Mouse (Mus musculus) hindbrain, embryonic 11.5 days (tissue): ENCODE results near the gene Scn8a. TPM values are rescaled to one million over a fixed set of nuclear protein-coding genes. Genes with fewer than 3 reads are reported as not detected.

Experiments
- ATAC-seq: fragments of 200-750 bp; cut with Nextera tagmentation; 2 replicates; pipeline ENCODE4 v1.8.0; 2017; ENCODE audit warnings: mild to moderate bottlenecking, moderate TSS enrichment, moderate library complexity; ENCODE audit not compliant: low FRiP score
- DNase-seq: peaks from one replicate; pipeline ENCODE4 v3.0.0-alpha.2; 2015; ENCODE audit warnings: low spot score
- H3K27ac ChIP-seq: fragments of 300-500 bp; sonication (generic); 2 replicates; pipeline ENCODE4 v1.5.1; 2014; ENCODE audit warnings: mild to moderate bottlenecking, low read depth, low read length
- H3K27me3 ChIP-seq: fragments of 300-500 bp; sonication (generic); 2 replicates; pipeline ENCODE4 v1.6.1; 2014; ENCODE audit warnings: mild to moderate bottlenecking, low read length, moderate library complexity, mixed read lengths; ENCODE audit not compliant: control insufficient read depth, insufficient read depth
- H3K36me3 ChIP-seq: fragments of 300-500 bp; sonication (generic); 2 replicates; pipeline ENCODE4 v1.6.1; 2014; ENCODE audit warnings: mild to moderate bottlenecking, low read length, moderate library complexity, mixed read lengths; ENCODE audit not compliant: control insufficient read depth, insufficient read depth
- H3K4me1 ChIP-seq: fragments of 300-500 bp; sonication (generic); replicated peaks from 2 replicates; pipeline ENCODE4 v1.6.1; 2014; ENCODE audit warnings: low read length, mixed read lengths; ENCODE audit not compliant: control insufficient read depth, insufficient read depth
- H3K4me2 ChIP-seq: fragments of 300-500 bp; sonication (generic); replicated peaks from 2 replicates; pipeline ENCODE4 v1.6.1; 2014; ENCODE audit warnings: mild to moderate bottlenecking, low read depth, low read length
- H3K4me3 ChIP-seq: fragments of 300-500 bp; sonication (generic); 2 replicates; pipeline ENCODE4 v1.5.1; 2014; ENCODE audit warnings: low read depth, low read length
- H3K9ac ChIP-seq: fragments of 300-500 bp; sonication (generic); 2 replicates; pipeline ENCODE4 v1.6.1; 2014; ENCODE audit warnings: low read depth, low read length
- H3K9me3 ChIP-seq: fragments of 300-500 bp; sonication (generic); 2 replicates; pipeline ENCODE4 v1.6.1; 2016; ENCODE audit warnings: low read length; ENCODE audit not compliant: control insufficient read depth
- WGBS: fragments of 180-500 bp; shearing (Covaris S2); extraction: QIAGEN DNeasy Blood & Tissue Kit; methylation state at CpG from one replicate; pipeline ENCODE4 v1.1.7; 2014; 5-methylcytosine and 5-hydroxymethylcytosine counted together
- polyA plus RNA-seq: library from polyadenylated mRNA; unstranded; fragments of >200 nt; fragmentation: Nextera tagmentation; extraction: Ambion mirVana; gene quantifications from 2 replicates; pipeline ENCODE4 v1.2.1, GENCODE M21; 2014

The Scn8a gene
- polyA plus RNA-seq, 1 experiment from 2014 or later: 16.4 TPM

- no peak overlapping the region for H3K9ac ChIP-seq
- H3K4me2 ChIP-seq: no peak overlapping the region
- H3K27ac ChIP-seq: no peak overlapping the region
- ATAC-seq (no peak), DNase-seq (peak; percentile 85)
- WGBS: 27% methylated on average over 6 of the region's 6 CpGs
- no peaks in the 10 kb centered on the region; the same call in 1 of the 2 replicates for H3K36me3 ChIP-seq
- H3K4me3 ChIP-seq: no peak overlapping the region
- no peaks in the 10 kb centered on the region for H3K9me3 ChIP-seq
- H3K27me3 ChIP-seq: peaks cover 29% of the 10 kb centered on the region
- H3K4me1 ChIP-seq: peaks cover 11% of the 10 kb centered on the region
Measured at GRCm38 (mm10) chr15:101042613-101043012, 173.0 kb downstream of the Scn8a start.

GRCm38 (mm10) chr15:101044531-101044930 is 174.9 kb downstream of the Scn8a start:
- Histone ChIP-seq H3K36me3 (no peaks in the 10 kb centered on the region; the same call in 1 of the 2 replicates), H3K9me3 (no peaks in the 10 kb centered on the region), H3K27ac (no peak overlapping the region), H3K4me1 (peaks cover 11% of the 10 kb centered on the region), H3K9ac (no peak overlapping the region), H3K4me3 (no peak overlapping the region), H3K27me3 (peaks cover 26% of the 10 kb centered on the region), H3K4me2 (no peak overlapping the region)
- ATAC-seq (no peak), DNase-seq (no peak)
- WGBS: 41% methylated on average over 6 of the region's 6 CpGs

GRCm38 (mm10) chr15:101046039-101046526 is 176.4 kb downstream of the Scn8a start:
- peaks cover 9% of the 10 kb centered on the region for H3K4me1 ChIP-seq
- peak overlapping the region; percentile 99 for H3K4me2 ChIP-seq
- no peak overlapping the region for H3K27ac ChIP-seq
- no peak for ATAC-seq
- peaks cover 24% of the 10 kb centered on the region for H3K27me3 ChIP-seq
- H3K4me3 ChIP-seq: peak overlapping the region; percentile 41
- no peak for DNase-seq
- H3K9ac ChIP-seq: peak overlapping the region; percentile 66
- H3K9me3 ChIP-seq: no peaks in the 10 kb centered on the region
- 1% methylated on average over 42 of the region's 43 CpGs for WGBS
- no peaks in the 10 kb centered on the region for H3K36me3 ChIP-seq

GRCm38 (mm10) chr15:101046527-101047193 is 177.0 kb downstream of the Scn8a start:
- Histone ChIP-seq H3K4me3 (peak overlapping the region; percentile 41), H3K4me2 (peak overlapping the region; percentile 99), H3K27ac (no peak overlapping the region), H3K4me1 (peaks cover 10% of the 10 kb centered on the region), H3K36me3 (no peaks in the 10 kb centered on the region), H3K9me3 (no peaks in the 10 kb centered on the region), H3K27me3 (peaks cover 24% of the 10 kb centered on the region), H3K9ac (peak overlapping the region; percentile 66)
- DNase-seq: no peak
- under 1% methylated on average over 69 of the region's 77 CpGs for WGBS
- peak; percentile 46 for ATAC-seq

- ATAC-seq (no peak), DNase-seq (no peak)
- peaks cover 24% of the 10 kb centered on the region for H3K27me3 ChIP-seq
- peak within 1 kb of the TSS; percentile 41 for H3K4me3 ChIP-seq
- no peaks in the 10 kb centered on the region for H3K9me3 ChIP-seq
- peak within 1 kb of the TSS; percentile 99 for H3K4me2 ChIP-seq
- H3K27ac ChIP-seq: no peak within 1 kb of the TSS
- WGBS: under 1% methylated on average over 23 of the region's 23 CpGs
- no peaks in the 10 kb centered on the region for H3K36me3 ChIP-seq
- peaks cover 11% of the 10 kb centered on the region for H3K4me1 ChIP-seq
- H3K9ac ChIP-seq: peak within 1 kb of the TSS; percentile 66
Measured at GRCm38 (mm10) chr15:101047194-101047555, 177.5 kb downstream of the Scn8a start, which contains the start of gene Gm47841. TSS of gene Gm47841 (minus strand) at chr15:101047397.

GRCm38 (mm10) chr15:101048338-101048896 is 178.8 kb downstream of the Scn8a start:
- ATAC-seq (no peak), DNase-seq (no peak)
- Histone ChIP-seq H3K27ac (no peak overlapping the region), H3K4me3 (no peak overlapping the region), H3K36me3 (peaks cover 3% of the 10 kb centered on the region; the same call in 1 of the 2 replicates), H3K4me2 (no peak overlapping the region), H3K27me3 (peaks cover 30% of the 10 kb centered on the region), H3K4me1 (peaks cover 23% of the 10 kb centered on the region), H3K9me3 (no peaks in the 10 kb centered on the region), H3K9ac (no peak overlapping the region)
- WGBS: 56% methylated on average over 5 of the region's 5 CpGs

GRCm38 (mm10) chr15:101051869-101052268 is 182.2 kb downstream of the Scn8a start:
- no peak overlapping the region for H3K4me3 ChIP-seq
- H3K4me1 ChIP-seq: peaks cover 30% of the 10 kb centered on the region
- H3K27me3 ChIP-seq: peaks cover 19% of the 10 kb centered on the region
- 0 out of 2 replicates have a peak, but pooled peaks have one; percentile 28 for ATAC-seq
- H3K27ac ChIP-seq: peak overlapping the region; percentile 68; the same call in 1 of the 2 replicates
- no peak for DNase-seq
- no peaks in the 10 kb centered on the region for H3K9me3 ChIP-seq
- H3K4me2 ChIP-seq: no peak overlapping the region
- 27% methylated on average over 10 of the region's 10 CpGs for WGBS
- 0 out of 2 replicates have a peak overlapping the region, but pooled peaks have one; percentile 27 for H3K9ac ChIP-seq
- H3K36me3 ChIP-seq: peaks cover 3% of the 10 kb centered on the region; the same call in 1 of the 2 replicates

GRCm38 (mm10) chr15:101052560-101053501 is 183.2 kb downstream of the Scn8a start:
- peaks cover 3% of the 10 kb centered on the region; the same call in 1 of the 2 replicates for H3K36me3 ChIP-seq
- H3K27me3 ChIP-seq: peaks cover 19% of the 10 kb centered on the region
- H3K9me3 ChIP-seq: no peaks in the 10 kb centered on the region
- DNase-seq: peak; percentile 79
- peak overlapping the region; percentile 52 for H3K9ac ChIP-seq
- no peak for ATAC-seq
- peak overlapping the region; percentile 68 for H3K27ac ChIP-seq
- 16% methylated on average over 112 of the region's 120 CpGs for WGBS
- peak overlapping the region; percentile 62 for H3K4me2 ChIP-seq
- peak overlapping the region; percentile 26 for H3K4me3 ChIP-seq
- H3K4me1 ChIP-seq: peaks cover 26% of the 10 kb centered on the region
